Mouse (Mus musculus) kidney, postnatal 36 days (tissue): ENCODE measurements around the gene Serpina6.
"Not testable (repeated sequence)": the region's sequence is repeated elsewhere in the genome, so short reads cannot be mapped to it uniquely, and the experiment has no call there.

Experiments used
- DNase-seq, 2 experiments: peaks; one replicate each; pipeline ENCODE4 v3.0.0; 2021 to 2022; ENCODE audit warnings: mixed read lengths in 2 of 2

Gene Serpina6

GRCm38 (mm10) chr12:103656848-103657626 is at the start of gene Serpina6:
Serpina6 (minus strand) TSS chr12:103657212.
- DNase-seq = no peak

DNA sequence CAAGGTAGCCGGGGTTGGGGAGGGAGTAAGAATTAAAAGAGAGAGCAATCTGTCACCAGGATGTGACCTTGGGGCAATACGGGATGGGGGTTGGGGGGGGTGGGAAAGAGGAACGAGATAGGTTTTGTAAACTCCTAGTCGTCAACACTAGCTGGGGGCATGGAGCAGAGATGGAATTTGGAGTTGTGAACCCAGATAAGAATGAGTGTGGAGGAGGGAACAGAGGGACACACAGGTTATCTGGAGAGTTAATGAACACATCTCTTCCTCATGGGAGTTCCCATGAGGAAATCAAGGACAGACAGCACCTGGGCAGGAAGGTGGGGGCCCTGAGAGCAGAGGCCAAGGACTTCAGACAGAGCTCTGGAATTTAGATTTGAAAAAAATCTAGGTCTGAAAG is 49.1 kb upstream of the Serpina6 start:
- no peak for DNase-seq

- peak in 1 of 2 experiments; percentile 42 for DNase-seq
Observed at GRCm38 (mm10) chr12:103705547-103705946, 48.5 kb upstream of the Serpina6 start.

- DNase-seq = peak; percentile 52 to 71
Observed at GRCm38 (mm10) chr12:103700144-103700750, 43.2 kb upstream of the Serpina6 start.

DNA sequence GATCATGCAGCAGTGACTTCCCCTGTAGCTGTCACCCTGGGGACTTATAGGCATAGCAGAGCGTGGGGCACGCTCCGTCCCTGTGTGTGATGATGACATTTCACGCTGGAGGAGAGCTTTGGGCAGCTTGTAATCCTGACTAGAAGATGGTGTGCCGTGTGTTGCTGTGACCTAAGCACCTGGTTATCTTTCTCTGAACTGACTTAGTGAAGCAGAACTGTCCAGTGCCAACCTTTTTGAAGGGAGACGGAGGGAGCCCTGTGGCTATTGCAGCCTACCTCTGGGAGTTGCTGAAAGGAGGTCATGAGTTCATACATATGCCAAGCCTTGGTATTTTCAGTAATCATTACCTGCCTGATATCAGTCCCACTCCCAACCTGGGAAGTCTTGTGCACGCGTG is 38.4 kb upstream of the Serpina6 start, which contains the start of gene Serpina1f:
Gene Serpina1f, minus strand, starts transcription at position 101 of the 400 bp plus-strand sequence.
- DNase-seq = no peak

- no peak for DNase-seq
Observed at GRCm38 (mm10) chr12:103688221-103688814, 31.3 kb upstream of the Serpina6 start.

GRCm38 (mm10) chr12:103687021-103687420 is 30.0 kb upstream of the Serpina6 start:
- DNase-seq = no peak

DNA sequence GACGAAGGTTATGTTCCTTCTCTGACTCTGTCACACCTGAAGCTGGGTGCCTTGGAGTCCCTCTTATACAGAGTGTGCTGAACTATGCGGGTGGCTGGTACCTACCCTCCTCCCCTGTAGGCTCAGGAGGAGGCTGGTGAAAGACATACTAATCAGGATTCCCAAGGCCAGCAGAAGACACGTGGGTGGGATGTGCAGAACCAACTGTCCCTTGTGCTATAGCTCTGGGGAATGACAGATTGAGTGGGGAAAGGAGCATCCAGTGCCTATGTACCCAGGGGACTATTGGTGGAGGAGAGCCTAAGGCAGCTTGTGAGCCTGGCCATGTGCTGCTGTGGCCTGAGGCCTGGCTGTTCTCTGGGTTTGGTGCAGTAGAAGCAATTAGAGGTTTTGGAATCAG is 29.0 kb upstream of the Serpina6 start:
- no peak for DNase-seq

GRCm38 (mm10) chr12:103685386-103685785 is 28.4 kb upstream of the Serpina6 start:
- no peak for DNase-seq

DNA sequence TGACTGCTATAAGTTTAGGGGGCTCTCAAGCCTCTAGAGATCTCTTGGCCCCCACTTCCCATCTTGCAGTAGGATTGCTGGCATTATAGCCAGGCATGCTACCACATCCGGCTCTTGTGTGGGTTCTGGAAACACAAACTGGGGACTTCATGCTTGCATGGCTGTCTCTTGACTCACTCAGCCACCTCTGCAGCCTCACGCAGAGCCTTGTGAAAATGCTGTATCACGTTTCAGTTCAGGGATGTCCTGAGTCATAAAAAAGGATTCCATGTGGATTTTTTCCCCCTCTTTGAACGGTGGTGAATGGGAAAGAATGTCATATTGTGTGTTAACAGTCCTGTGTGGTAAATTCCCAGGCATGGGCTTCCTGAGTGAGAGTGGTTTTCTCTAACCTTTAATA is 26.8 kb upstream of the Serpina6 start:
- no peak for DNase-seq

- peak in 1 of 2 experiments; percentile 29 for DNase-seq
Observed at GRCm38 (mm10) chr12:103681739-103682138, 24.7 kb upstream of the Serpina6 start.

DNA sequence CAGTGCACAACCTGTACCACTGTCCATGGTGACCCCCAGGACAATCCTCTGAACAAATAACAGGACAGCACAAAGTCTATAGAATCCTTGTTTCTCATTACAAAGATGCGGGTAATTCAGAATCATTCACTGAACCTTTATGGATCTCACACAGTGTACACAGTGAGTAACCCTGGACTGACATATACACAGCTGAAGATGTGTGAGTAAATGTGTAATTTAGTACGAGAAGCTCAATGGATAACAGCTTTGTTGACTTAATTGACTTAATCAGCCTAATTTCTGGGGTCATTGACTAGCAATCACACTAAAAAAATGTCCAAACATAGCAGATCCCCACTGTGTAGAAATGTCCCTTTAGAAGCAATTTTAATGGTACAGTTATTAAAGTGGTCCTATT is 24.2 kb upstream of the Serpina6 start:
- DNase-seq = no peak

DNA sequence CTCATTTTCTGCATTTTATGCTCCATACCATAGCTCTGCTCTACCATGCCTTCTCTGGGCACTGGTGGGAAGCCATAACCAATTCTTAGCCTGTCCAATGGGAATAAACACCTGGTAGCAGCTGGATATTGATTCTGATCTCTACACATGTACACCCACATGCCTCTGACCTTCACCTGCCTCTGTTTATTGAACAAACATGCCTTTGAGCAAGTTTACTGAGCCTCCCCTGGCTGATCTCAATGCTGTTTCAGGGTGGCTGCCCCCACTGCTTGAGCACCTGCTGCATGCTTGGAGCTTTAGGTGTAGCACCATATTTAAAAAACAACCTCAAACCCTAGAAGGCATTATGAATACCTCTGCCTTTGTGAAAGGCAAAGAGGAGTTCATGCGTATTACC is 22.8 kb upstream of the Serpina6 start:
- DNase-seq = not testable (repeated sequence)

DNA sequence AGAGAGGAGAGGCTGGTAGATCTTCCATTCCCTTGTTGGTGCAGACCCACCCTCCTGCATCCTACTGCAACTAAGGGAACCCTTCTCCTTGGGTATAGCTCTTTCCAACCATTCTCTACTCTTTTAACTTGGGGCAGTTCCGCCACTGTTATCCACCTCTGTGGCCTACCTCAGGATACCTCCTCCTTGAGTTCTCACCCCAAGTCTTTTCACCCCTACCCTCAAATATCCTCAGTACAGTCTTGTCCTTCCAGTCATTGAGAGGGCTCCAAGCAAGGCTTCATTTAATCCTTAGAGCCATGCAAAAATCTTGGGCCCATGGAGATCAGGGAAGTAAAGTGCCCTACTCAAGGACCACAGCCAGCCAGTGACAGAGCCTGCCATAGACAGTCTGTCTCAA is 19.0 kb upstream of the Serpina6 start, which contains the start of gene Serpina16:
Gene Serpina16, minus strand, starts transcription at position 101 of the 400 bp plus-strand sequence.
- DNase-seq = no peak

DNA sequence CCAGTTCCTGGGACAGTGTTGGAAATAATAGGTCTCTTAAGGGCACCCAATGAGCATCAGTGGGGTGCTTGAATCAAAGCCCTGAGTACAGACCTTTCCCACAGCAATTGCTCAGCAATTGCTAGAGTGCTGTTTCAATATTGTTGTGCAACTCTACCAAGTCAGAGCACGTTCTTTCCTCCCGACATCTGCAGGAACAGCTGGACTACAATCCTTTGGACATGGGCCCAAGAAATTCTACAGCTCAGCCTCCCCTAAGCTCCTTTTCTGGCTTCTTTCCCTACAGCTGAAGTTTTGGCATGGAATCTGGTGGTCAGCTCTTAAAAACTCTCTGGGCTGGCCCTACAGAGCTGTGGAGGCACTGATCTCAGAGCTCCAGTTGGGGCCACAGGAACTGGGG is 16.2 kb upstream of the Serpina6 start:
- DNase-seq = no peak

- DNase-seq = no peak
Observed at GRCm38 (mm10) chr12:103671483-103671882, 14.5 kb upstream of the Serpina6 start.

- DNase-seq = no peak
Observed at GRCm38 (mm10) chr12:103670964-103671363, 14.0 kb upstream of the Serpina6 start.

DNA sequence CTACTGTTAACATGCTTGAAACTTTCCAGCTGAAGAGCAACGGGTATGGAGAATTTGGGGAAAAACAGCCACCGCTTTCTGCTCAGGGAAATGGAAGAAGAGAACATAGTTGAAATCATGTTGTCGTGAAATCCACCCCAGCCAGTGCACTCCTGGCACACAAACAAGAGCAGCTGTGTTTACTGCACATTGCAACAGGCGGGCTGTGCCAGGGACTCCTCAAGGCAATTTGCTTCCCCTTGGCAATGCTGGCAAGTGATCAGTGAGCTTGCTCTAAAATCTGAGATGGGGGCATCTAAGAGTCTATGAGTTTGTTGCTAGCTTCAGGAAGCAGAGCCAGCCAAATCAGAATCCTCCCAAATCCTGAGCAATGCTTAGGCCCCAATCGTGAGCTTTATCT is 13.3 kb upstream of the Serpina6 start:
- no peak for DNase-seq

GRCm38 (mm10) chr12:103665286-103665685 is 8.3 kb upstream of the Serpina6 start:
- DNase-seq = no peak

- not testable (repeated sequence) for DNase-seq
Observed at GRCm38 (mm10) chr12:103662053-103662452, 5.0 kb upstream of the Serpina6 start.

DNA sequence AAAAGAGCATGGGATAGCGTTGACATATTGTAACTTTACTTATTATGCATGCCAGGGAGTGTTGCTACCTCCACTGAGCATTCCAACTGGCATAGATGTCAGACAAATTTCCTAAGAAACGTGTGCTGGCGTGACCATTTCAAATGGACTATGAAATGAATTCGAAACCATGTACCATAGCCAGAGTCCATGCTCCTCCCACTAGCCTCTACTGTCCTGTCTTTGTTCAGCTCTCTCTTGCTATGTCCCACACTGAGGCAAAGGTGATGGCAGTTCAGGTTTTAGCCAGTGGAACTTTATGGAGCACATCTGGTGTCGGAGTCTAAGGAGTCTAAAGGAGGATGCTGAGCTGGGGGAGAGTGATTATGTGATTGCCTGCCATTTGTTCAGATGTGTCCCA is 3.1 kb upstream of the Serpina6 start:
- DNase-seq = peak in 1 of 2 experiments; percentile 5

DNA sequence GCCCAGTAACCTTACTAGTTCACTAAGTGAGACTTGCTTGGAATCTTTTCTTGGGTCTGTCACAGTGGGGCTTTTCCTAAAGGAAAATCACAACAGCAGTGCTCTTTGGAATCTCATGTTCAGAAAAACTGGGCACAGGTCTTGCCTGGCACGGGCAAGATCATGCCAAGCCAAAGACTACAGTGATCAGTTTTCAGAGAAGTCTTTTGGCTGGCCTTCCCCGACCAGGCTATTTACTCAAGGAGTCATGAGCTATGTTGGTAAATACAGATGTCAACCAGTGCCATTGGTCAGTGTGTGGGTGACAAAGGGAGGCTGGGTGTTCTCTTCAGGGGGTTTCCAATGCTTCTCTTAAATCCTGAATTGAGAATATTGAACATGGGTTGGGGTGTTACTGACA is 2.2 kb upstream of the Serpina6 start:
- DNase-seq = no peak

DNA sequence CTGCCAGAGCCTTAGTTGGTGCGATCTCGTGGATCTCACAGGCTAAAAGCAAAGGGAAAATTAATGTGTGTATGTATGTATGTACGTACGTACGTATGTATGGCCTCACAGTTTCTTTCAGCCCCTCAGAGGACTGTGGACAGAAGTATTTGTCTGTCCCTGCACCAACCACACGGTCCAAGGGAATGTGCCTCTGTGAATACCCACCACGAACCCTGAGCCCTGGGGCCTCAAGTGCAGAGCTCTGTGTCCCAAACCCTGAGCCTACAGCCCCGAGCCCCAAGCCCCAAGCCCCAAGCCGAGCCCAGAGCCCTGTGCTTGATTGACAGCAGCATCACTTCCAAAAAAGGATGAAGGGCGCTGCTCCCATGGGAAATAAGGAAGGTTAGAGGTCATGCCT is 979 bp upstream of the Serpina6 start:
- DNase-seq = no peak
